Mouse (Mus musculus) small intestine, adult 2 months (tissue): Measurements from ENCODE around the gene Hoxa3. TPM values are rescaled to one million over a fixed set of nuclear protein-coding genes. Genes with fewer than 3 reads are reported as not detected.

ENCODE experiments used
- H3K27ac ChIP-seq: fragments of 200-500 bp; 2 replicates; pipeline ENCODE4 v1.5.1; 2012; ENCODE audit warnings: low read depth, low read length, control low read depth, inconsistent platforms; ENCODE audit not compliant: insufficient read depth
- H3K27me3 ChIP-seq: fragments of 200-500 bp; 2 replicates; pipeline ENCODE4 v1.6.1; 2012; ENCODE audit warnings: mild to moderate bottlenecking, moderate library complexity, low read length, inconsistent platforms; ENCODE audit not compliant: control insufficient read depth, insufficient read depth
- H3K36me3 ChIP-seq: fragments of 200-500 bp; 2 replicates; pipeline ENCODE4 v1.6.1; 2012; ENCODE audit warnings: mild to moderate bottlenecking, low read length, control low read depth, inconsistent platforms; ENCODE audit not compliant: control insufficient read depth, insufficient read depth
- H3K4me1 ChIP-seq: fragments of 200-500 bp; 2 replicates; pipeline ENCODE4 v1.6.1; 2012; ENCODE audit warnings: low read length, inconsistent platforms, mixed read lengths; ENCODE audit not compliant: control insufficient read depth, insufficient read depth, insufficient read length
- H3K4me3 ChIP-seq: fragments of 200-500 bp; 2 replicates; pipeline ENCODE4 v1.5.1; 2012; ENCODE audit warnings: low read depth, mild to moderate bottlenecking, control low read depth, inconsistent platforms, low read length, moderate library complexity
- CTCF ChIP-seq: fragments of 200-500 bp; IDR thresholded peaks from 2 replicates; pipeline ENCODE4 v1.5.1; 2012; ENCODE audit warnings: low read depth, mild to moderate bottlenecking, control low read depth, inconsistent platforms, low read length, moderate library complexity, mixed read lengths; ENCODE audit not compliant: insufficient replicate concordance, insufficient read length; ENCODE audit errors: extremely low read depth
- POLR2A ChIP-seq: fragments of 200-500 bp; IDR thresholded peaks from 2 replicates; pipeline ENCODE4 v1.6.1; 2012; ENCODE audit warnings: low read depth, mild to moderate bottlenecking, control low read depth, inconsistent platforms, low read length, moderate library complexity
- WGBS: fragments of 180-500 bp; shearing (Covaris S2); methylation state at CpG from one replicate; pipeline ENCODE4 v1.1.7; 2018; 5-methylcytosine and 5-hydroxymethylcytosine counted together
- polyA plus RNA-seq: library from polyadenylated mRNA; depleted of rRNA; stranded (reverse); fragments of >200 nt; gene quantifications from 2 replicates; pipeline ENCODE4 v1.2.3, GENCODE M21; 2012

Hoxa3 gene
- polyA plus RNA-seq, 1 experiment = 5.0 TPM

DNA sequence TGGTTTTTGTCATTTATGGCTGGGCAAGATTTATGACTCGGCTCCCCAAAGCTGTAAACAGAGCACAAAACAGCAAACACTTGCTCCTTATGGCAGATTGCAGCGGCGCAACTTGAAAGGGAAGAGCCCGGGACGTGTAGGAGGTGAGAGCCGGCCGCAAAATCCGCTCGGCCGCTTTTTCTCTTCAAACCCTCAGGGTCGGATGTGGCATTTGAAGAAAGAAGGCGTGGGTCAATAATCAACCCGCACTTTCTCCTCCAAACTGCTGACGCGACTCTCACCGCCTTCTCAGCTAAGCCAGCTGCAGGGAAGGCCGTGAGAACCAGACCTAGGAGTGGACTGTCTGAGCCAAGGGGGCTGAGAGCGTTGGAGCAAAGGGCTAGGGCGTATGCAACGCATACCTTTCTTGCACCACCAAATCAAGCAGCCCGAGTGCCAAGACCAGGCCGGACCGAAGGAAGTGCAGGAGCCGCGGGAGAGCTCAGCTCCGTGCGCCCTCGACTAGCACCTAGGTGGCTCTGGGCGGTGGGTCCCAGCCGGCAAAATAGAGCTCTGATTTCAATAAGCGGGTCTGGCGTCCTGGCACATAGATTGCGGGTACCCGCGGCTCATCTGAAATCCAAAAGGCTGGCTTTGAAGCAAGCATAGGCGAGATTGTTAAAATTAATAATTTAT is 35.9 kb downstream of the Hoxa3 start, which contains the start of gene 5730596B20Rik:
Gene 5730596B20Rik, plus strand, starts transcription at position 438 of the 675 bp plus-strand sequence.
- Histone ChIP-seq H3K4me3 (peak within 1 kb of the TSS; percentile 60), H3K36me3 (no peaks in the 10 kb centered on the region), H3K27ac (peak within 1 kb of the TSS; percentile 65), H3K27me3 (peaks cover 34% of the 10 kb centered on the region), H3K4me1 (peaks cover 2% of the 10 kb centered on the region; the same call in 1 of the 2 replicates)
- 8% methylated on average over 36 of the region's 36 CpGs for WGBS
- no peak for TF ChIP-seq CTCF
- peak; percentile 29; the same call in 1 of the 2 replicates for TF ChIP-seq POLR2A

DNA sequence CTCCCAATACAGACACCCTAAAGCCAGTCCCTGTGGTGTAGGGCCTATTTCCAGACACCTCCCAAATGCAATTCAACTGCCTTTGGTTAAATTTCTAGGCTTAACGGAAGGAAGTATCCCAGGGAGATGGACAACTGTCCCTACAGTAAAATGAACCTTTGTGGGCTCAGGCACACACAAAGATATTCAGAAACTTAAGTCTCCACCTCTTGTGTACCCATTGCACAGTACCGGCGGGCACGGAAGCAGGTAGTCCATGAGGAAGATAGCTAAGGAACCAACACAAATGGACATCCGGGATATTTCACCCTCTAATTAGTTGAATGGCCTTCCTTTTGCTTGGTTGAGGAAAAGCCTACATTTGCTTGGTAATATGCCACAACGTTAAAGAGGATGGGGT is 36.7 kb downstream of the Hoxa3 start:
- no peak for TF ChIP-seq POLR2A
- TF ChIP-seq CTCF = no peak
- Histone ChIP-seq H3K27ac (peak overlapping the region; percentile 65), H3K27me3 (peaks cover 38% of the 10 kb centered on the region), H3K4me1 (peaks cover 3% of the 10 kb centered on the region; the same call in 1 of the 2 replicates), H3K36me3 (no peaks in the 10 kb centered on the region), H3K4me3 (peak overlapping the region; percentile 60)
- WGBS = 18% methylated on average over 6 of the region's 6 CpGs

DNA sequence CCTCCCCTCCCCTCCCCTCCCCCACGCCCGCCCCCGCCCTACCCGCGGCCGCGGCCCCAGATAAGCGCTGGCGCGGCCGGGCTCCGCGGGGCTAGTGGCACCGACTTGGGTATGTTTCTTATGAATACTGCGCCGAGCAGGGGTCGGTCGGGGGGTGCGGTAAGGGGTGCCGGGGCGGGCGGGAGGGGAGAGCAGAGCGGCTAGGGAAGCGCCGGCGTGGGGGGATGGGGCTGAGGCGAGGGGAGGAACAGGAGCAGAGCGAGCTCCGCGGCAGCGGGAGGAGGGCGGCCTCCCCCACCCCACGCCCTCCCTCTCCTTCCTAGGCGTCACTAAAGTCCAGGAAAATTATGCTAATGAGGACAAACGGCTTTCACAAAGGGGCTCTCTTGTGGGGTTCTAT is 37.3 kb downstream of the Hoxa3 start:
- TF ChIP-seq POLR2A (no peak), CTCF (no peak)
- peak overlapping the region; percentile 59 for H3K4me3 ChIP-seq
- peaks cover 3% of the 10 kb centered on the region; the same call in 1 of the 2 replicates for H3K4me1 ChIP-seq
- no peaks in the 10 kb centered on the region for H3K36me3 ChIP-seq
- 26% methylated on average over 20 of the region's 35 CpGs for WGBS
- H3K27me3 ChIP-seq = peaks cover 40% of the 10 kb centered on the region
- H3K27ac ChIP-seq = peak overlapping the region; percentile 65; the same call in 1 of the 2 replicates

DNA sequence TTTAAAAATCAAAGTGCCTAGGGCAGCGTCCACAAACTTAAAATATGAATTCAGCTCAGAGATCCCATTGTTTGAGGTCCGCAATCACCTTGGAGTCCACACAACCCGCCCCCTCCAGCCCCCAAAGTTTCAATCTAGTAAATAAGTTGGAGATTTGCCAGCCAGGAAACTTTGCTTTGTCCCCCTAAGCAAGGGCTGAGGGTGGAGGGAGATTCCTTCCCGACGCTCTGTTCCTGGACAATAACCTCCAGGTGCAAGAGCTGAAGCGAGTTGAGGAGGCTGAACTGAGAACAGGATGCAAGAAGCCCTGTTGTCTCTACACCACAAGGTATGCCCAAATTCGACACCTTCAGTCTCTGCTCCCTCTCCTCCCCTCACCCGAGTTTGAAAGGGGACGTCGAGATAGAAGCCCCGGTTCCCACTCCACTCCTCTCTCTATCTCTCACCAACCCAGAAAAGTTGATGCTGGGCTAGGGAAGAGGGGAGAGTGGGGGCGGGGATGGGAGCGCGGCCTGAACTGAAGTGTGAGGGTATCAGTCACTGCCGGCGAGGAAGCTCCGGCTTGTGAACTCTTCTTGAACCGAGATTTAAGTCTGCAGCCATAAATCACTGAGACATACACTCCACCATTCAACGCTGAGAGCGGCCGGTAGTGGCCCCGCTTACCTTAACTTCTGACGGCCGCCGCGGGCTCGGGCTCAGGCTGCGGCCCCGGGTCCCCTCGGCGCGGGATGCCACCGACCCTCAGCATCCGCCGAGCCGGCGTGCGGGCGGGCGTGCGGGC is 38.0 kb downstream of the Hoxa3 start:
- TF ChIP-seq CTCF (no peak), POLR2A (no peak)
- no peaks in the 10 kb centered on the region for H3K36me3 ChIP-seq
- H3K27me3 ChIP-seq = peaks cover 44% of the 10 kb centered on the region
- 19% methylated on average over 39 of the region's 41 CpGs for WGBS
- H3K4me3 ChIP-seq = peak overlapping the region; percentile 59
- peak overlapping the region; percentile 72 for H3K27ac ChIP-seq
- H3K4me1 ChIP-seq = peaks cover 8% of the 10 kb centered on the region; the same call in 1 of the 2 replicates

DNA sequence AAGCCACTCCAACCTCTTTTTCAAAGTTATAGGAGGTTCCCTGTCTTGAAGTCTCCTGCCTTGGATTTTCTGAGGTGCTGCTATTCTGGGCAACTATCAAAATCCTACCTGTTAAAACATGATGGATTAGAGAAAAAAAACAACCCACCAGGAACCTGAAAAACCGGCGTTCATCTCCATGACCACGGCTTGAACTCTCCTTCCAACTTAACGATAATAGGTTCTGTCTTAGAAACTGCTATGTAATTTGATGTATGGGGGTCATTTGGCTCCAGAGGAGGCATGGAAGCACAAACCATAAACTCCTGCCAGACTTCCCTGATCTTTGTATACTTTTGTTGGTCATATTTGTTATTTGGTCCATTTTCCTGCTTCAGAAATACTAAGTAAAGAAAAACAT is 39.5 kb downstream of the Hoxa3 start:
- Histone ChIP-seq H3K4me1 (peaks cover 10% of the 10 kb centered on the region; the same call in 1 of the 2 replicates), H3K4me3 (no peak overlapping the region), H3K27me3 (peaks cover 41% of the 10 kb centered on the region), H3K36me3 (no peaks in the 10 kb centered on the region), H3K27ac (no peak overlapping the region)
- WGBS = 49% methylated on average over 4 of the region's 4 CpGs
- no peak for TF ChIP-seq POLR2A
- no peak for TF ChIP-seq CTCF

DNA sequence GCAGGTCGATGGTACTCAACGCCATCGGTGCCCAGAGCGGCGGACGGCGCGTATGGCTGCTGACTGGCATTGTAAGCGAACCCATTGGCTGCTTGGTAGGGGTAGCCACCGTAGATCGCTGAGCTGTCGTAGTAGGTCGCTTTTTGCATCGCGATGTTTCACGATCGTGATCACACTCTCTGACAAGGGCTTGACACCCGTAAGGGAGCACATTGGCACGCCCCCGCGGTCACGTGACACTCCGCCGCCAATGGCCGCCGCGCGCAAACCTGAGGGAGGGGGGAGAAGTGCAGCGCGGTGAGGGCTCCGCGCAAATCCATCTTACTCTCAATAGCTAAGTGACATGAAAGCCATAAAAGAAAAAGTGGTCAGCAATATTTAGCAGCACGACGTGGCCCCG is 40.6 kb downstream of the Hoxa3 start:
- TF ChIP-seq POLR2A (no peak), CTCF (no peak)
- WGBS = 24% methylated on average over 35 of the region's 35 CpGs
- Histone ChIP-seq H3K4me1 (peaks cover 10% of the 10 kb centered on the region; the same call in 1 of the 2 replicates), H3K4me3 (peak overlapping the region; percentile 46), H3K27ac (peak overlapping the region; percentile 66), H3K27me3 (peaks cover 42% of the 10 kb centered on the region), H3K36me3 (no peaks in the 10 kb centered on the region)

DNA sequence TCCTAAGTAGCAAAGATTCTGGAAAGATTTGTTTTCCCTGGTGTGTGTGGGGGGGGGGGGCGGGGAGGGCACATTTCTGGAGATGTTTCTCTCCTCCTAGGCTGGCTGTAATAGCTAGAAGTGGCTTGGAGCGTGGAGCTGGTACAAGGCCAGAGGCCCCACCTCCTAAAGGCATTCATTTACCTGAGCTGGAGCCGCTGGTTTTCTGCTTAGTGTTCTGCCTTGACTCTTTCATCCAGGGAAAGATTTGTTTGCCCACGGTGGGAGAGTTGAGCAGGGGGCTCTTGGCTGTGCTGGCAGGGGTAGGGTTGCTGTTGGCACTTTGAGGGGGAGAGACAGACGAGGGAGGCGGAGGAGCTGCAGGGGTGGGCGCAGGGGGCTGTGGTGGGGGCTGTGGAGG is 41.2 kb downstream of the Hoxa3 start:
- TF ChIP-seq CTCF (no peak), POLR2A (no peak)
- H3K27ac ChIP-seq = no peak overlapping the region
- no peaks in the 10 kb centered on the region for H3K36me3 ChIP-seq
- peaks cover 39% of the 10 kb centered on the region for H3K27me3 ChIP-seq
- no peak overlapping the region for H3K4me3 ChIP-seq
- WGBS = 53% methylated on average over 7 of the region's 7 CpGs
- peaks cover 10% of the 10 kb centered on the region; the same call in 1 of the 2 replicates for H3K4me1 ChIP-seq
